Mouse (Mus musculus): ENCODE measurements at regions not wholly inside any gene's neighbourhood (a gene's known extent, or its start where the extent isn't known, plus 50 kb on each side); places are given as distances from the start of the nearest gene placed in this dataset.
"Not testable (repeated sequence)": the region's sequence is repeated elsewhere in the genome, so short reads cannot be mapped to it uniquely, and the experiment has no call there.

- TF ChIP-seq CTCF (IDR thresholded peaks at IDR 0.05; ENCODE audit: low read depth, low read length); POLR2A (IDR thresholded peaks at IDR 0.05; ENCODE audit: insufficient read depth, low read length); EP300 (IDR thresholded peaks at IDR 0.05; ENCODE audit: insufficient read depth, low read depth, low read length): not testable (repeated sequence)
Observed at GRCm38 (mm10) chr5:59956240-59956639, 1852.4 kb upstream of the G6pd2 start.

Measured in ES-Bruce4 (cell line).